Mouse (Mus musculus): ENCODE measurements around the gene Ms4a18. TPM values are rescaled to one million over a fixed set of nuclear protein-coding genes. Genes with fewer than 3 reads are reported as not detected.

Gene Ms4a18
- total RNA-seq, 2 experiments from 2014 or later: not detected

- DNase-seq: peak; percentile 84
- Histone ChIP-seq H3K4me3 (peak overlapping the region; percentile 47), H3K27ac (peak overlapping the region; percentile 93)
- no peak for TF ChIP-seq CTCF (IDR thresholded peaks at IDR 0.05)
- intact Hi-C loops (cut with DNase I): no loop called here
These were observed 65.6 kb downstream of the Ms4a18 start for GRCm38 (mm10) chr19:10952021-10952939.

- intact Hi-C loops (cut with DNase I): no loop called here
- peak overlapping the region; percentile 93 for H3K27ac ChIP-seq
- no peak for TF ChIP-seq CTCF (IDR thresholded peaks at IDR 0.05)
- peak overlapping the region; percentile 92 for H3K4me3 ChIP-seq
- no peak for DNase-seq
These were observed 68.3 kb downstream of the Ms4a18 start for GRCm38 (mm10) chr19:10949558-10949957.

- Histone ChIP-seq H3K4me3 (peak within 1 kb of the TSS; percentile 92), H3K27ac (peak within 1 kb of the TSS; percentile 93)
- intact Hi-C loops (cut with DNase I): no loop called here
- TF ChIP-seq CTCF (IDR thresholded peaks at IDR 0.05): no peak
- DNase-seq: peak; percentile 97
These were observed 68.7 kb downstream of the Ms4a18 start, which contains the start of gene Ccdc86 for GRCm38 (mm10) chr19:10949112-10949511. Ccdc86 (minus strand) TSS chr19:10949266.

GRCm38 (mm10) chr19:10948416-10948815 is 69.4 kb downstream of the Ms4a18 start:
- intact Hi-C loops (cut with DNase I): no loop called here
- Histone ChIP-seq H3K4me3 (peak overlapping the region; percentile 92), H3K27ac (peak overlapping the region; percentile 93)
- TF ChIP-seq CTCF (IDR thresholded peaks at IDR 0.05): no peak
- no peak for DNase-seq

GRCm38 (mm10) chr19:10947219-10947618 is 70.6 kb downstream of the Ms4a18 start:
- no peak for DNase-seq
- TF ChIP-seq CTCF (IDR thresholded peaks at IDR 0.05): no peak
- intact Hi-C loops (cut with DNase I): no loop called here
- H3K4me3 ChIP-seq: peak overlapping the region; percentile 92
- H3K27ac ChIP-seq: no peak overlapping the region

Other genes with a start within 250 kb of the Ms4a18 start
- not detected for gene Cd6, start 188.0 kb downstream of the Ms4a18 start, total RNA-seq (2021)
- gene Slc15a3, start 178.3 kb downstream of the Ms4a18 start, total RNA-seq (2021): under 1 TPM; 0.31 to 0.53 TPM
- 1 to 10 TPM; 2.8 to 7.2 TPM for gene Tmem132a, start 148.1 kb downstream of the Ms4a18 start, total RNA-seq (2021)
- gene Tmem109, start 136.0 kb downstream of the Ms4a18 start, total RNA-seq (2021): 100 to 1,000 TPM; 227 to 255 TPM
- gene Prpf19, start 122.8 kb downstream of the Ms4a18 start, total RNA-seq (2021): 100 to 1,000 TPM; 150 to 184 TPM
- gene Zp1, start 97.4 kb downstream of the Ms4a18 start, total RNA-seq (2021): not detected
- gene Ptgdr2, start 80.9 kb downstream of the Ms4a18 start, total RNA-seq (2021): not detected
- gene Ccdc86, start 68.8 kb downstream of the Ms4a18 start, total RNA-seq (2021): 10 to 100 TPM; 13.2 to 16.5 TPM
- gene Ms4a10, start 43.4 kb downstream of the Ms4a18 start, total RNA-seq (2021): not detected
- gene Ms4a15, start 24.8 kb downstream of the Ms4a18 start, total RNA-seq (2021): not detected
- 1 to 10 TPM in 1 of 2 experiments, under 1 TPM in 1; 0.66 to 1.3 TPM for gene Ms4a8a, start 63.1 kb upstream of the Ms4a18 start, total RNA-seq (2021)
- not detected for gene 1700017D01Rik, start 112.8 kb upstream of the Ms4a18 start, total RNA-seq (2021)
- gene 1700025F22Rik, start 147.3 kb upstream of the Ms4a18 start, total RNA-seq (2021): not detected
- not detected for gene Ms4a13, start 178.7 kb upstream of the Ms4a18 start, total RNA-seq (2021)
- not detected for gene Ms4a12, start 214.4 kb upstream of the Ms4a18 start, total RNA-seq (2021)
- not detected for gene Ms4a1, start 248.2 kb upstream of the Ms4a18 start, total RNA-seq (2021)